Mouse (Mus musculus) myocyte (in vitro differentiated cells): Measurements from ENCODE around the gene Prpf40a.

Experiments
- POLR2A ChIP-seq: IDR thresholded peaks from one replicate; pipeline ENCODE4 v1.6.1; 2011; ENCODE audit warnings: low read depth, mild to moderate bottlenecking, control low read depth, moderate library complexity; ENCODE audit not compliant: insufficient read length
- POLR2AphosphoS2 ChIP-seq: IDR thresholded peaks from one replicate; pipeline ENCODE4 v1.6.1; 2011; ENCODE audit warnings: low read depth, control low read depth; ENCODE audit not compliant: insufficient read length

- TF ChIP-seq POLR2A, result no peak
- TF ChIP-seq POLR2AphosphoS2, result no peak
Measured at GRCm38 (mm10) chr2:53100093-53100492, 91.0 kb downstream of the Prpf40a start.
